Mouse (Mus musculus) embryo, embryonic 9.5 days (tissue): Measurements from ENCODE around the gene 1700008O03Rik.
A peak's percentile ranks its signal among the peaks of the same experiment; 100 is the strongest.

Source experiments
- DNase-seq: peaks from one replicate; pipeline ENCODE4 v3.0.0-alpha.2; 2017; ENCODE audit errors: extremely low spot score

Gene 1700008O03Rik

GRCm38 (mm10) chr7:44385720-44386119, at the start of gene 1700008O03Rik:
1700008O03Rik (minus strand) TSS chr7:44385820.
- no peak for DNase-seq

- no peak for DNase-seq
Observed at GRCm38 (mm10) chr7:44434089-44434488, 48.5 kb upstream of the 1700008O03Rik start.

GRCm38 (mm10) chr7:44433371-44433770, 47.8 kb upstream of the 1700008O03Rik start:
- peak; percentile 72 for DNase-seq

GRCm38 (mm10) chr7:44432550-44432949, 46.9 kb upstream of the 1700008O03Rik start:
- DNase-seq = no peak

GRCm38 (mm10) chr7:44429534-44430488, 44.2 kb upstream of the 1700008O03Rik start:
- DNase-seq = no peak

- peak; percentile 72 for DNase-seq
Observed at GRCm38 (mm10) chr7:44428968-44429521, 43.4 kb upstream of the 1700008O03Rik start, which contains the start of gene Lrrc4b. Lrrc4b (plus strand) TSS chr7:44429018.

- peak; percentile 65 for DNase-seq
Observed at GRCm38 (mm10) chr7:44428171-44428950, 42.7 kb upstream of the 1700008O03Rik start.

GRCm38 (mm10) chr7:44427666-44428065, 42.0 kb upstream of the 1700008O03Rik start:
- no peak for DNase-seq

- DNase-seq = no peak
Observed at GRCm38 (mm10) chr7:44413307-44413706, 27.7 kb upstream of the 1700008O03Rik start.

- no peak for DNase-seq
Observed at GRCm38 (mm10) chr7:44411144-44411543, 25.5 kb upstream of the 1700008O03Rik start.

GRCm38 (mm10) chr7:44406015-44406355, 20.4 kb upstream of the 1700008O03Rik start:
- DNase-seq = no peak

GRCm38 (mm10) chr7:44405346-44406014, 19.9 kb upstream of the 1700008O03Rik start:
- peak; percentile 96 for DNase-seq

GRCm38 (mm10) chr7:44401673-44402072, 16.1 kb upstream of the 1700008O03Rik start:
- no peak for DNase-seq

GRCm38 (mm10) chr7:44398570-44398969, 12.9 kb upstream of the 1700008O03Rik start:
- DNase-seq = peak; percentile 45

GRCm38 (mm10) chr7:44393284-44393683, 7.7 kb upstream of the 1700008O03Rik start:
- DNase-seq = no peak

GRCm38 (mm10) chr7:44392341-44392740, 6.7 kb upstream of the 1700008O03Rik start:
- DNase-seq = no peak

GRCm38 (mm10) chr7:44391831-44392230, 6.2 kb upstream of the 1700008O03Rik start:
- no peak for DNase-seq

- no peak for DNase-seq
Observed at GRCm38 (mm10) chr7:44384716-44385059, 932 bp downstream of the 1700008O03Rik start.

GRCm38 (mm10) chr7:44383980-44384715, 1.5 kb downstream of the 1700008O03Rik start, which contains the start of gene Syt3:
Syt3 (plus strand) TSS chr7:44384102.
- peak; percentile 73 for DNase-seq

GRCm38 (mm10) chr7:44382541-44382940, 3.1 kb downstream of the 1700008O03Rik start:
- DNase-seq = no peak

- DNase-seq = no peak
Observed at GRCm38 (mm10) chr7:44378290-44378689, 7.3 kb downstream of the 1700008O03Rik start.
